Mouse (Mus musculus): Measurements from ENCODE around the gene Trim47.
"Not testable (repeated sequence)": the region's sequence is repeated elsewhere in the genome, so short reads cannot be mapped to it uniquely, and the experiment has no call there.

Gene Trim47

DNA sequence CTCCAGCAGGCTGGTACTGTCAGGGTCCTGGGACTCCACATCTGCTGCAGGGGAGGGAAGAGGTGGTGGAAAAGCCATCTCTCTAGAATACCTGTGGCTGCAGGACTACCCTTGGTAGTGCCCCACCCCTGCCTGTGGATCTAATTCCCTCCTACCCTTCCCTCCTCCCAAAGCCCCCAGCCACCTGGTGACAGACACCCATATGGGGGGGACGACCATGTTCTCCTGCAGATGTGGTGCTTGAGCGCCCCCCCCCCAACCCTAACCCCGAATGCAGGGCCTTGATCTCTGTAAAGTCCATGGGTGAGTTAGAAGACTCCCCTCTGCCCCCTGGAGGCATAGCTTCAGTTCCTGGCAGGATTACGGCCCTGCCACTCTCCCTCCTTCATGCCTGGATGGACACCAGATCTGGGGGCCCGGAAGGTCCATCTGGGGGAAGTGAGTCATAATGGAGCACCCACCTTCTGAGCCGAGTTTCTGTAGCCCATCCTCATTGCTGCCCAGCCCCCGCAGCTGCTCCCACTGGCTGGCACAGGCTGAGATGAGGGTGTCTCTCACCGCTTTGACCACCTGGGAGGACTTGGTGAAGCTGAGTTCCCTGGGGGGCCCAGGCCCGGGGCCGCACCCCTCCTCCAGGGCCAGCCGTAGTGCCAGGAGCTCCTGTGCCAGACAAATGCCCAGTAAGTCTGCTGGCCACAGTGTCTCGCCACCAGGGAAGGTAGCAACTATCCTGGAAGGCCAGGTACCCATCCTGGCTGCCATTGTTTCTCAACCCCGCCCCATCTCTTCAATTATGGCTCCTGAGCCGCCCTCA lies 19.8 kb downstream of the Trim47 start:
- DNase-seq (ENCODE audit: low read depth) = no peak

DNA sequence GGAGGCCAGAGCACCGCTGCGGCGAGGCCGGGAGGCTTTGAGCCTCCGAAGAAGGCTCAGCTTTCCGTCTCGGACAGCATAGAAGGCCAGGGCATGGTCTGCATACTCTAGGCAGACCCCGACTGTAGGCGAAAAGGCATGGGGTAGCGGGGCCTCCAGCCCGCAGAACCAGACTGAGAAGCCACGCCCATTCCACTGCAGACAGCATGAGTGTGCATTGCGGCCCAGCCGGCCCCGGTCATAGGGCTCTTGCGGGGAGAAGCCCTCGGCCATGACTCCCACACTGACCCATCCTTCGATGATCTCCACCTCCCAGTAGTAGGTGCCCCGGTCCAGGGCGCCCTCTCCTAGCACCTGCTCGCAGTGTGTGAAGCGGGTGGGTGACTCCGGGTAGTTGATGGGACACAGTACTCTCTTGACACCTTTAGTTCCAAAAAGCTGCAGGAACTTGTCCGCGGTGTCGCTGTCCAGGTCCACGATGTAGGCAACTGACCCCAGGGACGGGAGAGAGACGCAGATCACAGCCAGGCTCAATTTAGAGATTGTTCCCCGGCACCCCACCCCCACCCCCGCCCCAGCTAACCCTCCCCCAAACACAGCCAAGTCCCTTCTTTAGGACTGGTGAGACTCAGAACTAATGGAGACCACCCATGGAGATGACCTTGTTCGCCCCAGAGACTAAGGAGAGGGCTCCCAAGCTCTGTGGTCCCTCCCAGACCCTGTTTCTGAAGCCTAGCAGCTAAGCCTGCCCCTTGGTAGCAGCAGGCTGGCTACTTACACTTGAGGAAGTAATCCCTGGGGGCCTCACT lies 20.7 kb downstream of the Trim47 start:
- no peak for DNase-seq (ENCODE audit: low read depth)

- DNase-seq (ENCODE audit: low read depth) = no peak
Measured at GRCm38 (mm10) chr11:116105065-116105464, 21.9 kb downstream of the Trim47 start.

DNA sequence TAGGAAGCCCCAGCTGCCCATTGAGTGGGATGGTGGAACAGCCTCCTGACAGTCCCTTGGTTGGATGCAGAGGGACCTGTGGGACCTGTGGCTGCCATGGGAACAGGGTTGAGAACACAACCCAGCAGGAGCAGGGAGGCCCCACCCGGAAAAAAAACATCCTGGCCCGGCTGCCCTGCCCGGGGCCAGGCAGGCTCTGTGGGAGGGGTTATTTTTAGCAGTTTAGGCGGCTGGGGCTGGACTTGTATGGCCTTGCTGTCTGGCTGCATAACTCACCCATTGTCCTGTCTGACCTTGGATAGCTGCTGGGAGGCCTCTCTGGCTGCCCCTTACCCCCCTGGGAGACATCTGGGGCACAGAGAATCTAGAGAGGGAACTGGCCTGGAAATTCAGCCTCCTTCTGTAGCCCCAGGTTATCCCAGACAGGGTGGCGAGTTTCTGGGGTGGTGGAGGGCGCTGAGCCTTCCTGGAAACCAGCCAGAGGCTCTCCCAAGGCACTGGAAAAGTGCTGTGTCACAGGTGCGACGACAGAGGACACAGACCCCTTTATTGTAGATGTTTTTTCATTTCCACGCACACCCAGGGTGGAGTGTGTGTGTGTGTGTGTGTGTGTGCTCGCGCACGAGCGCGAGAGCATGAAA lies 22.9 kb downstream of the Trim47 start:
- DNase-seq (ENCODE audit: low read depth) = no peak

GRCm38 (mm10) chr11:116103572-116103971 lies 23.4 kb downstream of the Trim47 start:
- no peak for DNase-seq (ENCODE audit: low read depth)

- no peak for DNase-seq (ENCODE audit: low read depth)
Measured at GRCm38 (mm10) chr11:116102472-116102871, 24.5 kb downstream of the Trim47 start.

DNA sequence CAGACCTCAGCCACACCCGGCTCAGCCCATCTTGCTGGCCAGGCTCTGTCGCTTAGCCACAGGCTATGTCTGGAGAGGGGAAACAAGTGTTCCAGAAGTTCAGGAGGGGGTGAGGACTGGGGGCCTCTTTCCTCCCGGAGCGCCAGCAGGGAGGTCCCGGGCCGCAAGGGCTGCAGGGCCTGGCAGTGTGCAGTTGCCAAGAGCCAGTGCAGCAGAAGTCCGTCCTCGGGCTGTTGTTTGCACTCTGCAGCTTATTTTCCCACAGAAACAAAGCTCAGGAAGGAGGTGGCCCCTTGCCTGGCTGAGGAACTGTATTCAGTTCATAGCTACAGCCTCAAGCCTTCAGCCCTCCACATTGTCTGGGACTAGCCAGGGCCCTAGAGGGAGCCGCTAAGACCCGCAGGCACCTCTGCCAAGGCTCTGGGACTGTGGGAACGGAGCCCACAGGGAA lies 25.1 kb downstream of the Trim47 start:
- DNase-seq (ENCODE audit: low read depth) = no peak

GRCm38 (mm10) chr11:116100839-116101238 lies 26.2 kb downstream of the Trim47 start:
- DNase-seq (ENCODE audit: low read depth) = no peak

- no peak for DNase-seq (ENCODE audit: low read depth)
Measured at GRCm38 (mm10) chr11:116100385-116100784, 26.6 kb downstream of the Trim47 start.

- DNase-seq (ENCODE audit: low read depth) = no peak
Measured at GRCm38 (mm10) chr11:116099462-116099861, 27.5 kb downstream of the Trim47 start.

- DNase-seq (ENCODE audit: low read depth) = no peak
Measured at GRCm38 (mm10) chr11:116098711-116099460, 28.1 kb downstream of the Trim47 start.

- no peak for DNase-seq (ENCODE audit: low read depth)
Measured at GRCm38 (mm10) chr11:116096213-116097108, 30.5 kb downstream of the Trim47 start.

- no peak for DNase-seq (ENCODE audit: low read depth)
Measured at GRCm38 (mm10) chr11:116095573-116095972, 31.4 kb downstream of the Trim47 start.

- DNase-seq (ENCODE audit: low read depth) = no peak
Measured at GRCm38 (mm10) chr11:116093771-116094565, 33.0 kb downstream of the Trim47 start.

DNA sequence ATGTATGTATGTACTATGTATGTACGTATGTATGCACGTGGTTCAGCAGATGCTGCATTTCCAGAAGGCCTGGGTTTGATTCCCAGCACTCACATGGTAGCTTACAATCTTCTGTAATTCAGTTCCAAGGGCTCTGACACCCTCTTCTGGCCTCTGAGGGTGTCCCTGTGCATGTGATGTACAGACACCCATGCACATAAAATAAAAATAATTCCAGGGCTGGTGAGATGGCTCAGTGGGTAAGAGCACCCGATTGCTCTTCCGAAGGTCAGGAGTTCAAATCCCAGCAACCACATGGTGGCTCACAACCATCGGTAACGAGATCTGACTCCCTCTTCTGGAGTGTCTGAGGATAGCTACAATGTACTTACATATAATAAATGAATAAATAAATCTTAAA lies 34.1 kb downstream of the Trim47 start:
- not testable (repeated sequence) for DNase-seq (ENCODE audit: low read depth)

DNA sequence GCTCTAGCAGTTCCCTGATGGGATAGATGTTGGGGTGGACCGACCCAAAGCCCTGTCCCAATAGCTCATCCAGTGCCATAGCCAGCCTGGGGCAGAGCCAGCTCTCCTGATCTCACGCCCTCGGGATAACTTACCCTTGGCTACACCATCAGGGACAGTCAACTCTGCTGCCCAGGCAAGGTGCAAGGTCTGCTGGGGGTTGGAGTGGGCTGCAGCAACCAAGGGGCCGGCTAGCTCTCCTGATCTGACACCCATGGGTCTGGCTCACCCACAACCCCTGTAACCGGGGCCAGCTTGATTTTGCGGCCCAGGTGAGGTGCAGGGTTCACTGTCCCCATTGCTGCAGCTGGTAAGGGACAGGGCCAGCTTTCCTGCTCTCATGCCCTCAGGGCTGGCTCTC lies 35.4 kb downstream of the Trim47 start:
- DNase-seq (ENCODE audit: low read depth) = no peak

- no peak for DNase-seq (ENCODE audit: low read depth)
Measured at GRCm38 (mm10) chr11:116089545-116089944, 37.5 kb downstream of the Trim47 start.

- DNase-seq (ENCODE audit: low read depth) = no peak
Measured at GRCm38 (mm10) chr11:116088741-116089394, 38.1 kb downstream of the Trim47 start.

- no peak for DNase-seq (ENCODE audit: low read depth)
Measured at GRCm38 (mm10) chr11:116088188-116088587, 38.8 kb downstream of the Trim47 start.
